Comparison of ENCODE assay signal across 10 mouse cellular contexts in genomic region chr19:43494914-43495313, GRCm38 (mm10). TPM values are rescaled to one million over a fixed set of nuclear protein-coding genes. Genes with fewer than 3 reads are reported as not detected.
DNase-seq lines count a peak whose midpoint lies in the region; ATAC-seq lines count a peak whose summit lies in the region.
"Had no signal": no experiment of that assay in that cellular context is flagged by ENCODE, and none has a peak within 500 bp of the region (broad histone marks: within the 10 kb centered on the region; RNA-seq: fewer than 3 reads in every experiment).

No protein-coding gene starts in this region.

- H3K9ac ChIP-seq in heart, embryonic 12.5 days: peak overlapping the region; percentile 42; the same call in 1 of the 2 replicates
- H3K9ac ChIP-seq in limb, embryonic 12.5 days (replicated peaks): peak overlapping the region; percentile 37; the same call in 1 of the 2 replicates
- peak overlapping the region; percentile 38; the same call in 1 of the 2 replicates for H3K9ac ChIP-seq in neural tube, embryonic 12.5 days

- H3K27me3 ChIP-seq in heart, embryonic 12.5 days (replicated peaks): 0 out of 2 replicates have a peak, but pooled peaks cover 4% of the 10 kb centered on the region
- H3K27me3 ChIP-seq in erythroblast, embryonic 14.5 days (ENCODE audit: control insufficient read depth): no peaks in the 10 kb centered on the region
- H3K27me3 ChIP-seq in limb, embryonic 12.5 days: peaks cover 17% of the 10 kb centered on the region
- H3K27me3 ChIP-seq in neural tube, embryonic 12.5 days (replicated peaks): no peaks in the 10 kb centered on the region

- H3K4me2 ChIP-seq in heart, embryonic 12.5 days: peak overlapping the region; percentile 77
- peak overlapping the region; percentile 63 for H3K4me2 ChIP-seq in limb, embryonic 12.5 days
- H3K4me2 ChIP-seq in neural tube, embryonic 12.5 days (replicated peaks): peak overlapping the region; percentile 64

- no peak overlapping the region for H3K27ac ChIP-seq in heart, embryonic 12.5 days (ENCODE audit: poor library complexity, severe bottlenecking)
- no peak overlapping the region for H3K27ac ChIP-seq in limb, embryonic 12.5 days
- no peak overlapping the region for H3K27ac ChIP-seq in neural tube, embryonic 12.5 days

- H3K36me3 ChIP-seq in heart, embryonic 12.5 days: peaks cover 15% of the 10 kb centered on the region
- peaks cover 9% of the 10 kb centered on the region for H3K36me3 ChIP-seq in erythroblast, embryonic 14.5 days (ENCODE audit: control insufficient read depth)
- H3K36me3 ChIP-seq in limb, embryonic 12.5 days: peaks cover 15% of the 10 kb centered on the region
- H3K36me3 ChIP-seq in neural tube, embryonic 12.5 days: peaks cover 9% of the 10 kb centered on the region

- 5% methylated on average over 14 of the region's 14 CpGs for WGBS in heart, embryonic 12.5 days
- WGBS in limb, embryonic 12.5 days: 14% methylated on average over 14 of the region's 14 CpGs
- WGBS in neural tube, embryonic 12.5 days: 13% methylated on average over 14 of the region's 14 CpGs

- DNase-seq in heart, adult 18-20 months: no peak
- DNase-seq in frontal cortex, adult 2 months (ENCODE audit: extremely low spot score in 1 of 2, low spot score in 1 of 2): no peak
- DNase-seq in kidney, postnatal 4 days: no peak
- no peak for DNase-seq in layer of hippocampus, postnatal 36 days
- DNase-seq: adrenal gland, adult 8-10 months had no signal

- peaks cover 4% of the 10 kb centered on the region for H3K4me1 ChIP-seq in heart, embryonic 12.5 days (replicated peaks)
- peaks cover 27% of the 10 kb centered on the region for H3K4me1 ChIP-seq in erythroblast, embryonic 14.5 days (ENCODE audit: control insufficient read depth)
- peaks cover 13% of the 10 kb centered on the region for H3K4me1 ChIP-seq in limb, embryonic 12.5 days (replicated peaks)
- H3K4me1 ChIP-seq in neural tube, embryonic 12.5 days: 0 out of 2 replicates have a peak, but pooled peaks cover 2% of the 10 kb centered on the region

- no peaks in the 10 kb centered on the region; the same call in 1 of the 2 replicates for H3K9me3 ChIP-seq in heart, embryonic 12.5 days (replicated peaks)
- no peaks in the 10 kb centered on the region for H3K9me3 ChIP-seq in erythroblast, embryonic 14.5 days (ENCODE audit: control insufficient read depth, low read length)
- H3K9me3 ChIP-seq in limb, embryonic 12.5 days: no peaks in the 10 kb centered on the region
- no peaks in the 10 kb centered on the region for H3K9me3 ChIP-seq in neural tube, embryonic 12.5 days

- peak; percentile 60 for ATAC-seq in heart, embryonic 12.5 days (ENCODE audit: insufficient number of reproducible peaks, low FRiP score)
- ATAC-seq in limb, embryonic 12.5 days (ENCODE audit: insufficient number of reproducible peaks, insufficient read depth, low FRiP score, low TSS enrichment, low read depth): no peak
- ATAC-seq in neural tube, embryonic 12.5 days (ENCODE audit: low FRiP score, low read depth): peak; percentile 48; the same call in 1 of the 2 replicates

- H3K4me3 ChIP-seq in heart, embryonic 12.5 days: peak overlapping the region; percentile 39
- peak overlapping the region; percentile 51 for H3K4me3 ChIP-seq in erythroblast, embryonic 14.5 days (replicated peaks)
- H3K4me3 ChIP-seq in limb, embryonic 12.5 days (replicated peaks): peak overlapping the region; percentile 36
- H3K4me3 ChIP-seq in neural tube, embryonic 12.5 days: peak overlapping the region; percentile 23

RNA-seq across cellular contexts. Expression of gene Got1, which starts 29.5 kb away (rescaled TPM):
- 180 and 181 TPM in 2 replicates for polyA plus RNA-seq in heart, embryonic 12.5 days (2016; fragmentation: Nextera tagmentation; extraction: Ambion mirVana)
- total RNA-seq in heart, adult 18-20 months (2021): 1,000 to 10,000 TPM; 1,066 to 1,082 TPM
- polyA plus RNA-seq in erythroblast, embryonic 14.5 days (2012): 0.14 and 0.20 TPM in 2 replicates
- polyA plus RNA-seq in limb, embryonic 12.5 days (2016; fragmentation: Nextera tagmentation; extraction: Ambion mirVana): 41.6 and 42.5 TPM in 2 replicates
- 67.8 and 69.7 TPM in 2 replicates for polyA plus RNA-seq in neural tube, embryonic 12.5 days (2016; fragmentation: Nextera tagmentation; extraction: Ambion mirVana)
- polyA plus RNA-seq in frontal cortex, adult 2 months (2012; rRNA removed): 333 and 348 TPM in 2 replicates
- total RNA-seq in layer of hippocampus, postnatal 36 days (2021): 100 to 1,000 TPM; 308 to 355 TPM

RNA-seq across cellular contexts. Expression of gene Cnnm1, which starts 54.7 kb away (rescaled TPM):
- 0.06 and 0.12 TPM in 2 replicates for polyA plus RNA-seq in heart, embryonic 12.5 days (2016; fragmentation: Nextera tagmentation; extraction: Ambion mirVana)
- under 1 TPM in 1 of 2 experiments, not detected in 1; 0.31 TPM for total RNA-seq in heart, adult 18-20 months (2021)
- polyA plus RNA-seq in erythroblast, embryonic 14.5 days (2012): 0.02 TPM in 1 of 2 replicates, not detected in the other
- 0.36 and 0.43 TPM in 2 replicates for polyA plus RNA-seq in limb, embryonic 12.5 days (2016; fragmentation: Nextera tagmentation; extraction: Ambion mirVana)
- polyA plus RNA-seq in neural tube, embryonic 12.5 days (2016; fragmentation: Nextera tagmentation; extraction: Ambion mirVana): 0.91 and 0.95 TPM in 2 replicates
- 47.0 and 49.4 TPM in 2 replicates for polyA plus RNA-seq in frontal cortex, adult 2 months (2012; rRNA removed)
- 100 to 1,000 TPM; 106 to 110 TPM for total RNA-seq in layer of hippocampus, postnatal 36 days (2021)
- total RNA-seq: hematopoietic stem cell, adult 5-6 weeks had no signal

Comparison
In these comparisons a context has a peak if more than half of its experiments do, and no peak if none do; other contexts are left out.
1. RNA of gene Got1, which starts 29.5 kb away (polyA plus RNA-seq): 333 to 348 TPM in frontal cortex, adult 2 months, 180 to 181 TPM in heart, embryonic 12.5 days, 67.8 to 69.7 TPM in neural tube, embryonic 12.5 days and 41.6 to 42.5 TPM in limb, embryonic 12.5 days; 0.14 to 0.20 TPM in erythroblast, embryonic 14.5 days; every median in the first group is over 10 times any median in the second.
2. RNA of gene Cnnm1, which starts 54.7 kb away (polyA plus RNA-seq): 47.0 to 49.4 TPM in frontal cortex, adult 2 months; 0.91 to 0.95 TPM in neural tube, embryonic 12.5 days, 0.36 to 0.43 TPM in limb, embryonic 12.5 days, 0.06 to 0.12 TPM in heart, embryonic 12.5 days and 0.02 TPM in erythroblast, embryonic 14.5 days; every median in the first group is over 10 times any median in the second.
3. Peak in every context shown above with its lines, with median percentiles within 50 percentile points of each other: H3K4me2 ChIP-seq, H3K4me3 ChIP-seq and H3K9ac ChIP-seq.